Mouse (Mus musculus) hindbrain, postnatal 0 days (tissue): ENCODE data around the gene Pax8. TPM values are rescaled to one million over a fixed set of nuclear protein-coding genes. Genes with fewer than 3 reads are reported as not detected.

Source experiments
- ATAC-seq: fragments of 200-750 bp; cut with Nextera tagmentation; 2 replicates; pipeline ENCODE4 v1.8.0; 2017; ENCODE audit warnings: mild to moderate bottlenecking, moderate TSS enrichment, moderate library complexity
- DNase-seq: peaks from one replicate; pipeline ENCODE4 v3.0.0-alpha.2; 2015; ENCODE audit warnings: low spot score
- H3K27ac ChIP-seq: fragments of 300-500 bp; sonication (generic); 2 replicates; pipeline ENCODE4 v1.5.1; 2014; ENCODE audit warnings: mild to moderate bottlenecking
- H3K27me3 ChIP-seq: fragments of 300-500 bp; sonication (generic); 2 replicates; pipeline ENCODE4 v1.6.1; 2014; ENCODE audit warnings: low read length, mixed read lengths; ENCODE audit not compliant: insufficient read depth
- H3K36me3 ChIP-seq: fragments of 300-500 bp; sonication (generic); 2 replicates; pipeline ENCODE4 v1.6.1; 2014; ENCODE audit warnings: low read length, mixed read lengths; ENCODE audit not compliant: insufficient read depth
- H3K4me1 ChIP-seq: fragments of 300-500 bp; sonication (generic); 2 replicates; pipeline ENCODE4 v1.6.1; 2014; ENCODE audit warnings: antibody characterized with exemption, low read length, mixed read lengths; ENCODE audit not compliant: insufficient read depth
- H3K4me2 ChIP-seq: fragments of 300-500 bp; sonication (generic); 2 replicates; pipeline ENCODE4 v1.6.1; 2014; ENCODE audit warnings: low read depth, mild to moderate bottlenecking, low read length, moderate library complexity, mixed read lengths
- H3K4me3 ChIP-seq: fragments of 300-500 bp; sonication (generic); 2 replicates; pipeline ENCODE4 v1.5.1; 2014; ENCODE audit warnings: low read length
- H3K9ac ChIP-seq: fragments of 300-500 bp; sonication (generic); replicated peaks from 2 replicates; pipeline ENCODE4 v1.6.1; 2014; ENCODE audit warnings: mild to moderate bottlenecking, low read length, moderate library complexity, mixed read lengths
- H3K9me3 ChIP-seq: fragments of 300-500 bp; sonication (generic); 2 replicates; pipeline ENCODE4 v1.6.1; 2016; ENCODE audit warnings: low read length, mixed read lengths
- CTCF ChIP-seq: IDR thresholded peaks from 2 replicates; pipeline ENCODE4 v1.5.1; 2016; ENCODE audit warnings: antibody characterized with exemption, control low read depth, low read depth
- WGBS: fragments of 180-500 bp; shearing (Covaris S2); extraction: QIAGEN DNeasy Blood & Tissue Kit; methylation state at CpG from one replicate; pipeline ENCODE4 v1.1.7; 2014; 5-methylcytosine and 5-hydroxymethylcytosine counted together
- polyA plus RNA-seq: library from polyadenylated mRNA; unstranded; fragments of >200 nt; fragmentation: Nextera tagmentation; extraction: Ambion mirVana; gene quantifications from 2 replicates; pipeline ENCODE4 v1.2.1, GENCODE M21; 2015
- total RNA-seq: library from RNA; depleted of rRNA; stranded (reverse); fragments of >200 nt; gene quantifications from 2 replicates; pipeline ENCODE4 v1.2.3, GENCODE M21; 2014

The Pax8 gene
- total and polyA plus RNA-seq, 2 experiments from 2014 or later = 16.3 to 32.0 TPM

GRCm38 (mm10) chr2:24405345-24406012 is 69.9 kb downstream of the Pax8 start:
- Histone ChIP-seq H3K27me3 (no peaks in the 10 kb centered on the region), H3K27ac (no peak overlapping the region), H3K36me3 (no peaks in the 10 kb centered on the region), H3K4me2 (peak overlapping the region; percentile 56), H3K4me1 (0 out of 2 replicates have a peak, but pooled peaks cover 4% of the 10 kb centered on the region), H3K4me3 (peak overlapping the region; percentile 19; the same call in 1 of the 2 replicates), H3K9me3 (no peaks in the 10 kb centered on the region), H3K9ac (peak overlapping the region; percentile 29; the same call in 1 of the 2 replicates)
- DNase-seq (peak; percentile 87), ATAC-seq (peak; percentile 81)
- TF ChIP-seq CTCF = peak; percentile 89
- 10% methylated on average over 23 of the region's 23 CpGs for WGBS

GRCm38 (mm10) chr2:24400711-24401110 is 74.7 kb downstream of the Pax8 start:
- 0 out of 2 replicates have a peak, but pooled peaks cover 4% of the 10 kb centered on the region for H3K4me1 ChIP-seq
- ATAC-seq = no peak
- 88% methylated on average over 3 of the region's 3 CpGs for WGBS

GRCm38 (mm10) chr2:24397115-24397514 is 78.3 kb downstream of the Pax8 start:
- Histone ChIP-seq H3K4me2 (no peak overlapping the region), H3K9me3 (no peaks in the 10 kb centered on the region), H3K4me1 (no peaks in the 10 kb centered on the region), H3K9ac (no peak overlapping the region), H3K36me3 (no peaks in the 10 kb centered on the region), H3K4me3 (no peak overlapping the region), H3K27me3 (no peaks in the 10 kb centered on the region), H3K27ac (no peak overlapping the region)
- 24% methylated on average over 2 of the region's 2 CpGs for WGBS
- TF ChIP-seq CTCF = no peak; the same call in 1 of the 2 replicates
- DNase-seq (no peak), ATAC-seq (no peak)

More at GRCm38 (mm10) chr2:24400711-24401110, 74.7 kb downstream of the Pax8 start:
- Histone ChIP-seq H3K9ac (no peak overlapping the region), H3K27me3 (no peaks in the 10 kb centered on the region), H3K9me3 (no peaks in the 10 kb centered on the region), H3K27ac (no peak overlapping the region), H3K36me3 (no peaks in the 10 kb centered on the region), H3K4me2 (no peak overlapping the region), H3K4me3 (no peak overlapping the region)
- DNase-seq = no peak
- TF ChIP-seq CTCF = no peak

GRCm38 (mm10) chr2:24393251-24393650 is 82.1 kb downstream of the Pax8 start:
- WGBS = 78% methylated on average over 2 of the region's 2 CpGs
- Histone ChIP-seq H3K9ac (no peak overlapping the region), H3K9me3 (no peaks in the 10 kb centered on the region), H3K36me3 (no peaks in the 10 kb centered on the region), H3K27me3 (no peaks in the 10 kb centered on the region), H3K4me2 (no peak overlapping the region), H3K4me3 (no peak overlapping the region), H3K27ac (no peak overlapping the region), H3K4me1 (no peaks in the 10 kb centered on the region)
- DNase-seq (no peak), ATAC-seq (no peak)
- no peak for TF ChIP-seq CTCF

GRCm38 (mm10) chr2:24387361-24388283 is 87.8 kb downstream of the Pax8 start:
- Histone ChIP-seq H3K9ac (no peak overlapping the region), H3K4me1 (no peaks in the 10 kb centered on the region), H3K4me3 (no peak overlapping the region), H3K36me3 (no peaks in the 10 kb centered on the region), H3K27ac (no peak overlapping the region), H3K4me2 (no peak overlapping the region), H3K27me3 (no peaks in the 10 kb centered on the region), H3K9me3 (no peaks in the 10 kb centered on the region)
- no peak for TF ChIP-seq CTCF
- WGBS = 90% methylated on average over 4 of the region's 4 CpGs
- DNase-seq = no peak
- no peak for ATAC-seq

- Histone ChIP-seq H3K4me3 (no peak overlapping the region), H3K4me2 (no peak overlapping the region), H3K4me1 (no peaks in the 10 kb centered on the region), H3K27me3 (no peaks in the 10 kb centered on the region), H3K9me3 (no peaks in the 10 kb centered on the region), H3K27ac (no peak overlapping the region), H3K36me3 (no peaks in the 10 kb centered on the region), H3K9ac (no peak overlapping the region)
- DNase-seq (no peak), ATAC-seq (no peak)
- no peak for TF ChIP-seq CTCF
- WGBS = 86% methylated on average over 2 of the region's 2 CpGs
Observed at GRCm38 (mm10) chr2:24386964-24387320, 88.5 kb downstream of the Pax8 start.
